Mouse (Mus musculus): ENCODE results near the gene Sdf2.

Sdf2 gene

GRCm38 (mm10) chr11:78245627-78246317, at the start of gene Sdf2, which contains the start of gene Supt6:
Gene Sdf2, plus strand, starts transcription at chr11:78245746.
Gene Supt6, minus strand, starts transcription at chr11:78245987.
- peak; percentile 95 for DNase-seq

- peak; percentile 42 for DNase-seq
These were observed 43.2 kb upstream of the Sdf2 start for GRCm38 (mm10) chr11:78202372-78202771.

DNA sequence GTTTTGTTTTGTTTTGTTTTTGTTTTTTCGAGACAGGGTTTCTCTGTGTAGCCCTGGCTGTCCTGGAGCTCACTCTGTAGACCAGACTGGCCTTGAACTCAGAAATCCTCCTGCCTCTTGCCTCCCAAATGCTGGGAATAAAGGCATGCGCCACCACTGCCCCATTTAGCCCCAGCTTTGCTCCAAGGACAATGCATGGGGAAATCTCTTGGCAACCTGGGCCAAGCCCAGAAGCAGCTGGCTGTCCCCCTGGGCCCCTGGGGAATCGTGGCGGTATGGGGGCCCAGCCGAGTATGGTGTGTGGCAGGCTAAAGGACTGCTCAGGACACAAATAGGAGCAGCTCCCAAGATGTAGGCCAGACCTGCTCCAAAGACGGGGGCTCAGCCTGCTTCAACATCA, 41.3 kb upstream of the Sdf2 start:
- no peak for DNase-seq

GRCm38 (mm10) chr11:78205361-78206206, 40.0 kb upstream of the Sdf2 start:
- DNase-seq = no peak

DNA sequence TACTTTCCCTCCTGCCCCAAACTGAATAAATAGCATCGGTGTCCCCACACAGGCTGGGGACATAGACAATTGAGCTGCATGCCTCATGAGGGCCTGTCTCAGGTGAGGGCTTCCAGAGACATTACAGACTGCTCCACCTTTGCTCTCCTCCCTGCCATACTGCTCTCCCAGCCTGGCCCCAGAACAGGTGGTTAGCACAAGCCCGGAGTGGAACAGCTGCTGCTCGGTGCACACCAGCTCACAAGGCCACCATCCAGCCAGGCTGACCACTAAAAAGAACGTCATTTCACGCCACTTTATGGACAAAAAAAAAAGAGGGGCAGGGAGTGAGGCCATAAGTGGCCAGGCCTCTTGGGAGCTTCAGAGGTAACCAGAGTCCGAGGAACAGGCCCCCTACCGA, 38.4 kb upstream of the Sdf2 start:
- no peak for DNase-seq

DNA sequence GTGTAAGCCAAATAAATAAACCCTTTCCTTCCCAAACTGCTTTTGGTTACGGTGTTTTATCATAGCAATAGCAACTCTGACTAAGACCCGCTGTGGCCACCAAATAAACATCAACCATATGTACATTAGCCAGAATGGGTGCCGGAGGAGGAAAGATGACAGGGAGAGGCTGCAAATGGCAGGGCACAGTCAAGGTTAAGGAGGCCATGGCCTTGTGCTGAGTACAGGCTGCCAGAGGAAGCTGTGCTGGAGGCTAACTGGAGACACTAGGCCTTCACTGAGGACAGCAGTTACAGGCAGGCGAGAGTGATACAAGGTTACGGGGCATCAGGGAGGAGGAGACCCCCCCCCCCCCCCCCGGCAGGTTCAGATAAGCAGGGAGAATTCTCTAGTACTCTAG, 35.7 kb upstream of the Sdf2 start:
- no peak for DNase-seq

GRCm38 (mm10) chr11:78210615-78211014, 34.9 kb upstream of the Sdf2 start:
- DNase-seq = no peak

DNA sequence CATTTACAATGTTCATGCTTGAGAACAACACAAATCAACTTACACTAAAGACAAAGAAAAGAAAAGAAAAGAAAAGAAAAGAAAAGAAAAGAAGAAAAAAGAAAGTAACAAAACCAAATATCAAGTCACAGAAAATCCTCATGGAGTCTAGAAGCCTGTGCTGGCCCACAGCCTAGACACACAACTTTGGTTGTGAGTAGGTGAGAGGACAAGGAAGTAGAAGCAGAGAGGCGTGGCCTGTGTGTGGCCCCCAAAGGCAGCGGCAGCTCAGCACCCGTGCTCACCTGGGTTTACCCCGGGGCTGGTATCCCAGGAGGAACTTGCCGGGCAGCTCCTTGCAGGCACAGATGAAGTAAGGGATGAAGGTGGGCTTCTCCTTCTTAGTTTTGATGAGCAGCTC, 34.0 kb upstream of the Sdf2 start:
- no peak for DNase-seq

- DNase-seq = no peak
These were observed 32.3 kb upstream of the Sdf2 start for GRCm38 (mm10) chr11:78213086-78213817.

GRCm38 (mm10) chr11:78215709-78216317, 29.7 kb upstream of the Sdf2 start:
- DNase-seq = no peak

DNA sequence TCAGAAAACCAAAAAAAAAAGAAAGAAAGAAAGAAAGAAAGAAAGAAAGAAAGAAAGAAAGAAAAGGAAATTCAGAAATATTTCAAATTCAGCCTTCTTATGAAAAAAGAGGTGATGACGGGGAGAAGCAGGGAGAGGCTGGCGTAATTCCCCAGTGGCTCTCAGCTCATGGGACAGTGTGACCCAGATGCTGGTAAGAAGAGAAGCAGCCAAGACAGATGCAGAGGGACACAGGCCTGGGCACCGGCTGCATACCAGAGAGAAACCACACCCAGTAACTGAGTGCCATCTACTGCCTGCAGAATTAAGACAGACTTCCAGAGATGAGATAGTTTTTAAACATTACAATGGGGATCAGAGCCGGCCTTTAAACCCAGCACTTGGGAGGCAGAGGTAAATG, 22.0 kb upstream of the Sdf2 start:
- no peak for DNase-seq

DNA sequence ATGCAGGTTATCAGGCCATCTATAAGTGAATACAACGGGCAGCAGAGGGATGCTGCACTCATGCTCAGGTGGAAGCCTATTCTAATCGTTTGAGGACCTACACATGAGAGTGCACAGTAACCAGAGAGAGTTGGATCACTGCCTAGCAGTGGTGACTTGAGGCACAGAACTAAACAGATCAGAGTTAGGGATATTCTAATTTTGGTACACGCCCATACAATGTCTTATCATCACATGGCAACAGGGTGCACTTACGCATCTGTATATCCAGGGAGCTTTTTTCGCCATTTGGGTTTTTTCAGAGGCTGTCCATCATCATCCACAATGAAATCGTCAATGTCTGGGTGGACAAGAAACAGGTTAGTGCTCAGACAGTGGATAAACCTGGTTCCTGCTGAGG, 14.0 kb upstream of the Sdf2 start:
- no peak for DNase-seq

DNA sequence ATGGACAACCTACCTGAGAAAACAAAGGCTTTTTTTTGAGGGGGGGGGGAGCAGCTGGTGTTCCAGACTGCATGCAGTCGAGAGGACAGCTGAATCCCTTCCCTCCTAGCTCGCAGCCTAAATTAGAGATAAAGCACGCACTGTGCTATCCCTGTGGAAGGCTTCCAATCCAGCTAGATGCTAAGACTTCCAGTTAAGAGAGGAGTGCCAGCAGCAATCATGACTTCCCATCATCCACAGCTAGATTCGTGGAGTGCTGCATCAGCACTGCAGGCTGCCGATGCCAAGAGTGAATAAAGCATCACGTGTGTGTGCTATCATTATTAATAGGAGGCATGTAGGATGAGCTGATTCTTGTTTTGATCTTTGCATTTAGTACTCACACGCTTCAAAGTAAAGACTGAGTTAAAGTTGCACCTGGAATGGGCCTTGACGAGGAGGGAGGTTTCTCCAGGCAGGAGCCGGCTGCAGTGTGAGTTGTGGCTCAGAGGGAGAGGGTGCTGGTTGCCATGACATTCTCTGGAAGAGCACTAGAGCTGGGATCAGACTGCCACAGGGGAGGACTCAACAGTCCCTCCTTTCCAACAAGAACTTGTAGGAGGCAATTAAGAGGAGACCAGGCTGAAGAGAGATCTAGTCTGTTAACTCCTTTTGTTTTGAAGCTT, 5.2 kb upstream of the Sdf2 start:
- no peak for DNase-seq

- peak; percentile 30 for DNase-seq
These were observed 302 bp upstream of the Sdf2 start for GRCm38 (mm10) chr11:78245261-78245626.

- no peak for DNase-seq
These were observed 919 bp downstream of the Sdf2 start for GRCm38 (mm10) chr11:78246318-78247011.

DNA sequence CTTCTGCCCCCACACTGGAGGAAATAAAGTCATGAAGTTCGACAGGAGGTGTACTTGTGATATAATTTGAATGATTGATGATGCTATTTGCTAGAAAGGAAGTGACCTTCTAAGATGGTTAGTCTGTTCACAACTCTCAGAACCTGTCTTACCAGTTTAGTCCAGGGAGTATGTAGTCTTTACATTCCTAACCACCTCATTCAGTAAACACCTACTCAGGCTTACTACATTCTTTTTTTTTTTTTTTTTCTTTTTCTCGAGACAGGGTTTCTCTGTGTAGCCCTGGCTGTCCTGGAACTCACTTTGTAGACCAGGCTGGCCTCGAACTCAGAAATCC, 1.4 kb downstream of the Sdf2 start:
- no peak for DNase-seq

GRCm38 (mm10) chr11:78247727-78248140, 2.2 kb downstream of the Sdf2 start:
- DNase-seq = no peak

- peak; percentile 61 for DNase-seq
These were observed 11.1 kb downstream of the Sdf2 start for GRCm38 (mm10) chr11:78256618-78257017.

DNA sequence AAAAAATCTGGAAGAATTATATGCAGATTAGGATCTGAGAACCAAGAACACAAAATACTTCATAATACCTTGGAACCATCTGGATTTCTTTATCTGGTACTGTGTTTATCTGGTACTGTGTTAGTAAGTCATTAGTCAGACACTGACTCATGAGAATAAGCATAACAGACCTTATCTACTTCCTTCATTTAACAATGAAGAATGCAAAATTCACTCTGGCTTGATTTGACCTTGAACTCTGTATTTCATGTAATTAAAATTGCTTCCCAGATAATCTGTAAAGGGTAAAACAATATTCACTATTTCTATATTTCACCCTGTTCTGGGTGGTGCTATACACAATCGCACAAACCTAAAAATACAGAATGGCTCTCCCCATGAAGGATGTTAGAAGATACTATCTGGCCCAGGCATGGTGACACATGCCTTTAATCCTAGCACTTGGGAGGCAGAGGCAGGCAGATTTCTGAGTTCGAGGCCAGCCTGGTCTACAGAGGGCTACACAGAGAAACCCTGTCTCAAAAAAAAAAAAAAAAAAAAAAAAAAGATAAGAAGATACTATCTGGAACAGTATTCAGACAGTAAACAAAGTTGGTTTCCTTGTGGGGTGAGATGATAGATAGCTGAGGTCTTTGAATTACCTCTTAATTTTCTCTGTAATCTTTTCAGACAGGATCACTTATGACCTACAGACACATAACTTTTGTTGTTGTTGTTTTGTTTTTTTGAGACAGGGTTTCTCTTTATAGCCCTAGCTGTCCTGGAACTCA, 15.1 kb downstream of the Sdf2 start:
- no peak for DNase-seq

GRCm38 (mm10) chr11:78261380-78262352, 16.1 kb downstream of the Sdf2 start, which contains the start of gene 2610507B11Rik:
Gene 2610507B11Rik, plus strand, starts transcription at chr11:78261752.
- DNase-seq = peak; percentile 91
